Mouse (Mus musculus) G1E (cell line): Measurements from ENCODE around the gene Wdr78.

Experiments
- CTCF ChIP-seq: IDR thresholded peaks from 2 replicates; pipeline ENCODE4 v1.5.1; 2012; ENCODE audit warnings: low read depth, low read length, inconsistent platforms, mixed read lengths
- GATA1 ChIP-seq: IDR thresholded peaks from 2 replicates; pipeline ENCODE4 v1.6.1; 2012; ENCODE audit warnings: borderline replicate concordance, low read length, inconsistent platforms, mixed read lengths
- GATA2 ChIP-seq: IDR thresholded peaks from 2 replicates; pipeline ENCODE4 v1.6.1; 2012; ENCODE audit warnings: low read depth, low read length, inconsistent platforms, borderline replicate concordance
- POLR2AphosphoS5 ChIP-seq: IDR thresholded peaks from 2 replicates; pipeline ENCODE4 v1.6.1; 2012; ENCODE audit warnings: low read depth, low read length, inconsistent platforms; ENCODE audit not compliant: insufficient replicate concordance
- TAL1 ChIP-seq: conservative IDR thresholded peaks from 2 replicates; pipeline ENCODE4 v1.6.1; 2012; ENCODE audit warnings: low read depth, low read length, inconsistent platforms, mixed read lengths

DNA sequence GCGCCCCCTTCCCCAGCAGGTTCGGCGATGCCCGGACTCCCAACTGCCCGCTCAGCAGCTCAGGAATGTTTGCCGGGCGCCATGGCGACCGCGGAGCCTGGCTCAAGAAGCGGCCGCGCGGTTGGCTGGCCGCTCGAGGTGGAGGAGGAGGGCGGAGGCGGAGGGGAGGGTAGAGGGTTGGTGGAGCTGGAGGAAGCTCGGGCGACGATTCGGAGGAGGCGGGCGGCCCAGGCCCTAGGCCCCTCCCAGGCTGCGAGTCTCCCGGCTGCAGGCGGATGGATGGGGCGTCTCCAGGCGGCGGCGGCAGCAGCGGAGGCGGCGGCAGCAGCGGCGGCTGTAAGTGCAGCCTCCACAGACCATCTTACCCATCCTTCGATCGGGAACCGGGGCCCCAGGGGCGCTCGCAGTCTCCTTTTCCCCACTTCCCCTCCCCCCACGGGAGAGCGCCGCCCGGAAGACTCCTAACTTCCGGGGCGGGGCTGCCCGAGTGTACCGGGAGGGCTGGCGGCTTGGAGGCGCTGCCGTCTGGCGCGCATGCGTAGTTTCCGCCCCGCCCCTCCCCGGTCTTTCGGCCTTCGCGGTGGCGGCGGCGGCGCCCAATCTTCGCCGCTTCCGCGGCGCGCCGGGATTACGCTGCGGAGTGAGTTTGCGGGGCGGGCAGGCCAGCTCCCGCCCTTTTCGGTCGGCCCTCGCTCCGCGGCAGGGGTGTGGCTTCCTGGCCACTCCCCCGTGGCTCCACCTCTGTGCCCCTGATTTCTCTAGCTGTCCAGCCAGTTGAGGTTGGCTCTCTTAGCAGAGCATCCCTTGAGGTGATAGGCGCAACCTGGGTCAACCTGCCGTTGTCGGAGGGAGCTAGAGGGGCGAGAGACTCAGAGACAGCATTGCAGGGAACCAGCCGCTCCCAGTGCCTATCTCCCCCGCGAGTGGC, at the start of gene Wdr78, which contains the start of gene Mier1:
- TF ChIP-seq CTCF (no peak), GATA1 (no peak), GATA2 (no peak), TAL1 (no peak), POLR2AphosphoS5 (no peak)
